Mouse (Mus musculus) mouse trophoblast stem cell (cell line): ENCODE data around the gene Aifm2.

Experiments
- in situ Hi-C, 2 experiments: fragments of 300-500 bp; cut with MseI, MboI; formaldehyde crosslinking; loops; 2 replicates in 1 of 2; 3 replicates in 1 of 2; pipeline ENCODE4 v1.15.1; 2025

Gene Aifm2

GRCm38 (mm10) chr10:61764689-61765088 is 49.6 kb downstream of the Aifm2 start:
- in situ Hi-C loops: no loop called here

- in situ Hi-C loops: no loop called here
Observed at GRCm38 (mm10) chr10:61765558-61765957, 50.5 kb downstream of the Aifm2 start.

- in situ Hi-C loops: no loop called here
Observed at GRCm38 (mm10) chr10:61766806-61767205, 51.7 kb downstream of the Aifm2 start.

GRCm38 (mm10) chr10:61781461-61782128 is 66.5 kb downstream of the Aifm2 start:
- in situ Hi-C loops: no loop called here

- in situ Hi-C loops: no loop called here
Observed at GRCm38 (mm10) chr10:61782799-61783611, 67.9 kb downstream of the Aifm2 start.

GRCm38 (mm10) chr10:61783621-61784251 is 68.7 kb downstream of the Aifm2 start, which contains the start of gene H2afy2:
Gene H2afy2, minus strand, starts transcription at chr10:61784147.
- in situ Hi-C loops: no loop called here

- in situ Hi-C loops: no loop called here
Observed at GRCm38 (mm10) chr10:61784414-61784813, 69.4 kb downstream of the Aifm2 start.

GRCm38 (mm10) chr10:61787541-61788313 is 72.7 kb downstream of the Aifm2 start:
- in situ Hi-C loops: no loop called here

- in situ Hi-C loops: no loop called here
Observed at GRCm38 (mm10) chr10:61788499-61788898, 73.4 kb downstream of the Aifm2 start.
